Mouse (Mus musculus) MEL (cell line): ENCODE results near the gene Lhfpl2. TPM values are rescaled to one million over a fixed set of nuclear protein-coding genes. Genes with fewer than 3 reads are reported as not detected.

Experiments used
- DNase-seq: peaks from one replicate; pipeline ENCODE4 v3.0.0; 2011; ENCODE audit warnings: low read depth, low spot score
- H3K27ac ChIP-seq: 2 replicates; pipeline ENCODE4 v1.5.1; 2012; ENCODE audit warnings: low read depth, mild to moderate bottlenecking, control low read depth, low read length, moderate library complexity; ENCODE audit not compliant: control insufficient read depth
- H3K27me3 ChIP-seq, 2 experiments: fragments of 150-350 bp in 1 of 2; sonication (generic) in 1 of 2; 2 replicates each; pipeline ENCODE4 v1.6.1; 2012; ENCODE audit warnings: low read length in 2 of 2, mild to moderate bottlenecking in 2 of 2, improper control_type of control experiment in 1 of 2, moderate library complexity in 1 of 2; ENCODE audit not compliant: insufficient read depth in 2 of 2, control insufficient read depth in 1 of 2
- H3K36me3 ChIP-seq, 2 experiments: 2 replicates each; pipeline ENCODE4 v1.6.1; 2012 to 2014; ENCODE audit warnings: low read length in 2 of 2, improper control_type of control experiment in 1 of 2, inconsistent platforms in 1 of 2, mild to moderate bottlenecking in 1 of 2; ENCODE audit not compliant: insufficient read depth in 2 of 2, control insufficient read depth in 1 of 2
- H3K4me1 ChIP-seq, 2 experiments: fragments of 150-350 bp in 1 of 2; sonication (generic) in 1 of 2; 2 replicates each; pipeline ENCODE4 v1.6.1; 2012; ENCODE audit warnings: low read length in 2 of 2, improper control_type of control experiment in 1 of 2, mild to moderate bottlenecking in 1 of 2; ENCODE audit not compliant: insufficient read depth in 2 of 2, control insufficient read depth in 1 of 2
- H3K4me3 ChIP-seq, 2 experiments: fragments of 150-350 bp in 1 of 2; sonication (generic) in 1 of 2; 2 replicates each; pipeline ENCODE4 v1.5.1; 2012; ENCODE audit warnings: low read depth in 2 of 2, low read length in 2 of 2, mild to moderate bottlenecking in 2 of 2, moderate library complexity in 2 of 2, control low read depth in 1 of 2, improper control_type of control experiment in 1 of 2; ENCODE audit not compliant: control insufficient read depth in 1 of 2, insufficient read depth in 1 of 2
- H3K79me2 ChIP-seq: 2 replicates; pipeline ENCODE4 v1.6.1; 2012; ENCODE audit warnings: mild to moderate bottlenecking, low read length, moderate library complexity; ENCODE audit not compliant: control insufficient read depth, poor library complexity, insufficient read depth
- H3K9ac ChIP-seq: 2 replicates; pipeline ENCODE4 v1.6.1; 2012; ENCODE audit warnings: low read depth, mild to moderate bottlenecking, control low read depth, low read length, moderate library complexity; ENCODE audit not compliant: control insufficient read depth, poor library complexity, severe bottlenecking
- H3K9me3 ChIP-seq: fragments of 150-350 bp; sonication (generic); replicated peaks from 2 replicates; pipeline ENCODE4 v1.6.1; 2012; ENCODE audit warnings: mild to moderate bottlenecking, low read length, improper control_type of control experiment, moderate library complexity; ENCODE audit not compliant: insufficient read depth
- BHLHE40 ChIP-seq: IDR thresholded peaks from 2 replicates; pipeline ENCODE4 v1.6.1; 2012; ENCODE audit warnings: low read depth, mild to moderate bottlenecking, inconsistent platforms, low read length, improper control_type of control experiment, borderline replicate concordance
- CHD1 ChIP-seq: IDR thresholded peaks from 2 replicates; pipeline ENCODE4 v1.6.1; 2012; ENCODE audit warnings: low read depth, mild to moderate bottlenecking, inconsistent platforms, low read length, improper control_type of control experiment
- CHD2 ChIP-seq: IDR thresholded peaks from 2 replicates; pipeline ENCODE4 v1.6.1; 2011; ENCODE audit warnings: low read length, improper control_type of control experiment
- E2F4 ChIP-seq: IDR thresholded peaks from 2 replicates; pipeline ENCODE4 v1.6.1; 2011; ENCODE audit warnings: low read depth, low read length, improper control_type of control experiment, borderline replicate concordance
- EP300 ChIP-seq, 2 experiments: IDR thresholded peaks; 2 replicates each; pipeline ENCODE4 v1.6.1; 2011; ENCODE audit warnings: improper control_type of control experiment in 2 of 2, low read length in 2 of 2, low read depth in 1 of 2, mild to moderate bottlenecking in 1 of 2
- ETS1 ChIP-seq: IDR thresholded peaks from 2 replicates; pipeline ENCODE4 v1.6.1; 2012; ENCODE audit warnings: low read depth, mild to moderate bottlenecking, inconsistent platforms, low read length, improper control_type of control experiment, moderate library complexity
- GABPA ChIP-seq: IDR thresholded peaks from 2 replicates; pipeline ENCODE4 v1.6.1; 2012; ENCODE audit warnings: low read depth, mild to moderate bottlenecking, inconsistent platforms, low read length, improper control_type of control experiment, moderate library complexity
- GATA1 ChIP-seq: IDR thresholded peaks from 2 replicates; pipeline ENCODE4 v1.6.1; 2011; ENCODE audit warnings: low read depth, low read length, improper control_type of control experiment
- HCFC1 ChIP-seq: IDR thresholded peaks from 2 replicates; pipeline ENCODE4 v1.6.1; 2012; ENCODE audit warnings: low read depth, mild to moderate bottlenecking, inconsistent platforms, low read length, improper control_type of control experiment, moderate library complexity
- JUND ChIP-seq: IDR thresholded peaks from 2 replicates; pipeline ENCODE4 v1.6.1; 2011; ENCODE audit warnings: low read depth, mild to moderate bottlenecking, improper control_type of control experiment, low read length
- KAT2A ChIP-seq: conservative IDR thresholded peaks from 2 replicates; pipeline ENCODE4 v1.6.1; 2012; ENCODE audit warnings: low read depth, low read length, improper control_type of control experiment, inconsistent platforms
- MAFK ChIP-seq: IDR thresholded peaks from 2 replicates; pipeline ENCODE4 v1.6.1; 2011; ENCODE audit warnings: low read depth, mild to moderate bottlenecking, low read length, improper control_type of control experiment, borderline replicate concordance
- MAX ChIP-seq: IDR thresholded peaks from 2 replicates; pipeline ENCODE4 v1.6.1; 2011; ENCODE audit warnings: low read length, improper control_type of control experiment
- MAZ ChIP-seq: IDR thresholded peaks from 2 replicates; pipeline ENCODE4 v1.6.1; 2012; ENCODE audit warnings: low read depth, mild to moderate bottlenecking, inconsistent platforms, low read length, improper control_type of control experiment
- MEF2A ChIP-seq: IDR thresholded peaks from 2 replicates; pipeline ENCODE4 v1.6.1; 2014; ENCODE audit warnings: low read depth, mild to moderate bottlenecking, inconsistent platforms, low read length, improper control_type of control experiment; ENCODE audit not compliant: poor library complexity, insufficient replicate concordance, severe bottlenecking; ENCODE audit errors: extremely low read depth
- MXI1 ChIP-seq: IDR thresholded peaks from 2 replicates; pipeline ENCODE4 v1.6.1; 2011; ENCODE audit warnings: mild to moderate bottlenecking, low read depth, low read length, improper control_type of control experiment
- MYB ChIP-seq: IDR thresholded peaks from 2 replicates; pipeline ENCODE4 v1.6.1; 2011; ENCODE audit warnings: mild to moderate bottlenecking, low read depth, low read length, improper control_type of control experiment
- MYC ChIP-seq: IDR thresholded peaks from 2 replicates; pipeline ENCODE4 v1.6.1; 2011; ENCODE audit warnings: low read depth, mild to moderate bottlenecking, low read length, improper control_type of control experiment, moderate library complexity
- POLR2A ChIP-seq, 2 experiments: IDR thresholded peaks; 2 replicates each; pipeline ENCODE4 v1.6.1; 2011 to 2012; ENCODE audit warnings: low read length in 2 of 2, mild to moderate bottlenecking in 2 of 2, control low read depth in 1 of 2, improper control_type of control experiment in 1 of 2, low read depth in 1 of 2, moderate library complexity in 1 of 2; ENCODE audit not compliant: control insufficient read depth in 1 of 2, insufficient read depth in 1 of 2, poor library complexity in 1 of 2
- POLR2AphosphoS2 ChIP-seq: IDR thresholded peaks from 2 replicates; pipeline ENCODE4 v1.6.1; 2011; ENCODE audit warnings: low read length, improper control_type of control experiment
- RAD21 ChIP-seq: IDR thresholded peaks from 2 replicates; pipeline ENCODE4 v1.6.1; 2011; ENCODE audit warnings: mild to moderate bottlenecking, low read depth, low read length, improper control_type of control experiment
- RCOR1 ChIP-seq: IDR thresholded peaks from 2 replicates; pipeline ENCODE4 v1.6.1; 2012; ENCODE audit warnings: low read depth, mild to moderate bottlenecking, inconsistent platforms, low read length, improper control_type of control experiment
- SIN3A ChIP-seq: IDR thresholded peaks from 2 replicates; pipeline ENCODE4 v1.6.1; 2012; ENCODE audit warnings: low read length, improper control_type of control experiment, inconsistent platforms
- SMC3 ChIP-seq: IDR thresholded peaks from 2 replicates; pipeline ENCODE4 v1.6.1; 2011; ENCODE audit warnings: low read depth, low read length, improper control_type of control experiment
- TBP ChIP-seq: IDR thresholded peaks from 2 replicates; pipeline ENCODE4 v1.8.0; 2011; ENCODE audit warnings: low read depth, low read length, improper control_type of control experiment
- TCF12 ChIP-seq: IDR thresholded peaks from 2 replicates; pipeline ENCODE4 v1.6.1; 2014; ENCODE audit warnings: low read depth, mild to moderate bottlenecking, inconsistent platforms, low read length, improper control_type of control experiment, moderate library complexity
- UBTF ChIP-seq: IDR thresholded peaks from 2 replicates; pipeline ENCODE4 v1.6.1; 2012; ENCODE audit warnings: low read depth, mild to moderate bottlenecking, inconsistent platforms, low read length, improper control_type of control experiment, moderate library complexity, borderline replicate concordance; ENCODE audit not compliant: insufficient read depth
- USF1 ChIP-seq: IDR thresholded peaks from 2 replicates; pipeline ENCODE4 v1.6.1; 2014; ENCODE audit warnings: low read depth, mild to moderate bottlenecking, inconsistent platforms, low read length, improper control_type of control experiment, moderate library complexity
- USF2 ChIP-seq, 2 experiments: IDR thresholded peaks; 2 replicates each; pipeline ENCODE4 v1.6.1; 2011 to 2012; ENCODE audit warnings: improper control_type of control experiment in 2 of 2, low read length in 2 of 2, borderline replicate concordance in 1 of 2, inconsistent platforms in 1 of 2, low read depth in 1 of 2, mild to moderate bottlenecking in 1 of 2; ENCODE audit not compliant: insufficient read depth in 1 of 2
- ZC3H11A ChIP-seq: IDR thresholded peaks from 2 replicates; pipeline ENCODE4 v1.6.1; 2012; ENCODE audit warnings: low read depth, mild to moderate bottlenecking, inconsistent platforms, low read length, improper control_type of control experiment
- ZKSCAN1 ChIP-seq: IDR thresholded peaks from 2 replicates; pipeline ENCODE4 v1.6.1; 2012; ENCODE audit warnings: low read depth, mild to moderate bottlenecking, inconsistent platforms, low read length, improper control_type of control experiment, moderate library complexity
- ZMIZ1 ChIP-seq: IDR thresholded peaks from 2 replicates; pipeline ENCODE4 v1.6.1; 2012; ENCODE audit warnings: low read depth, mild to moderate bottlenecking, inconsistent platforms, low read length, improper control_type of control experiment, moderate library complexity
- polyA plus RNA-seq, 2 experiments: library from polyadenylated mRNA; stranded (reverse) in 1 of 2; unstranded in 1 of 2; fragments of >175 nt in 1 of 2; fragments of >200 nt in 1 of 2; gene quantifications; 2 replicates each; pipeline versions ENCODE4 v1.2.1 to v1.2.4; 2012; ENCODE audit warnings: low replicate concordance in 2 of 2, low read depth in 1 of 2; ENCODE audit not compliant: insufficient read length in 2 of 2, insufficient read depth in 1 of 2, missing spikeins in 1 of 2
- total RNA-seq: library from RNA; depleted of rRNA; stranded (reverse); fragments of 300-350 nt; gene quantifications from 2 replicates; pipeline ENCODE4 v1.2.3, GENCODE M21; 2012

The Lhfpl2 gene
- total and polyA plus RNA-seq, 3 experiments = 24.5 to 30.2 TPM; not detected in 1

DNA sequence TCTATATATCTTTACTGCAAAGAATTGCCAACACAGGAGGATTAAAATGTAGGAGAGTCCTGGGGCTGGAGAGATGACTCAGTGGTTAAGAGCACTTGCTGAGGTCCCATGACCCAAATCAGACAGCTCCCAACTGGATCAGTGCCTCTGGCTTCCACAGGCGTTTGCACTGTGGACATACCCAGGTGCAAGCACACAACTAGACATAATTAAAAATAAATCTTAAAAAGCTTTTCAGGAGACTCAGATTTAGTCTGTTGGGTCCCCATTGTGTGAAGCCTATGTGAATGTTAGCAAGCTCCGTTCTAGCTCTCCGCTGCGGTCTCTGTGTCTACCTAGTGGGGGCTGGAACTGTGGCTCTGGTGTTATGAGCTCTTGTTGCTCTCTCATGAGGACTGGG is 1.8 kb downstream of the Lhfpl2 start:
- no peak overlapping the region for H3K4me3 ChIP-seq
- DNase-seq = no peak
- H3K27me3 ChIP-seq = no peaks in the 10 kb centered on the region
- no peak for TF ChIP-seq ZMIZ1
- no peak for TF ChIP-seq SIN3A
- TF ChIP-seq USF2 (IDR thresholded peaks at IDR 0.05; ENCODE audit: borderline replicate concordance in 1 of 2, insufficient read depth in 1 of 2, low read depth in 1 of 2, low read length in 2 of 2) = no peak
- no peak for TF ChIP-seq ZKSCAN1
- TF ChIP-seq MYC = no peak
- no peak for TF ChIP-seq CHD1
- TF ChIP-seq ZC3H11A = no peak
- no peak for TF ChIP-seq UBTF
- no peaks in the 10 kb centered on the region for H3K36me3 ChIP-seq
- H3K27ac ChIP-seq = no peak overlapping the region
- no peaks in the 10 kb centered on the region for H3K79me2 ChIP-seq
- H3K4me1 ChIP-seq = 0 out of 4 replicates have a peak, but pooled peaks cover 0 to 3% of the 10 kb centered on the region in 2 experiments
- H3K9ac ChIP-seq = no peak overlapping the region
- H3K9me3 ChIP-seq = no peaks in the 10 kb centered on the region

DNA sequence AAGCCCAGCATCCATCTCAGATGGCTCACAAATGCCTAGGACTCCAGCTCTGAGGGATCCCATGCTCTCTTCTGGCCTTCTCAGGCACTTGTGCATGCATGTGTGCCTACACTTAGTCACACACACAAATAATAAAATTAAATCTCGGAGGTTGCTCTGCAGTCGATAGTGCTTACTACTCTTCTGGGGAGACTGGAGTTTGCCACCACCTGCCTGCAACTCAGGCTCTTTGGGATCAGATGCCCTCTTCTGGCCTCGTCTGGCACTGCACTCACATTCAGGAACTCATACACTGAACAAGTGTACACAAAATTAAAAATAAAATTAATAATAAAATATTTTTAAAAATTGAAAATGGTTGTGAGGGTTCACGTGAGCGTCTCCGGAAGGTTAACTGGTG is 2.2 kb downstream of the Lhfpl2 start:
- H3K79me2 ChIP-seq = no peaks in the 10 kb centered on the region
- H3K27ac ChIP-seq = no peak overlapping the region
- peak; percentile 28 for DNase-seq
- no peak overlapping the region for H3K4me3 ChIP-seq
- H3K27me3 ChIP-seq = no peaks in the 10 kb centered on the region
- 0 out of 4 replicates have a peak, but pooled peaks cover 0 to 3% of the 10 kb centered on the region in 2 experiments for H3K4me1 ChIP-seq
- H3K36me3 ChIP-seq = no peaks in the 10 kb centered on the region
- H3K9me3 ChIP-seq = no peaks in the 10 kb centered on the region
- no peak overlapping the region for H3K9ac ChIP-seq
- TF ChIP-seq USF2 (IDR thresholded peaks at IDR 0.05; ENCODE audit: borderline replicate concordance in 1 of 2, insufficient read depth in 1 of 2, low read depth in 1 of 2, low read length in 2 of 2) (no peak), KAT2A (no peak), POLR2AphosphoS2 (no peak), POLR2A (IDR thresholded peaks at IDR 0.05; ENCODE audit: control insufficient read depth in 1 of 2, insufficient read depth in 1 of 2, low read depth in 1 of 2, low read length in 2 of 2, poor library complexity in 1 of 2) (no peak), ETS1 (no peak), MXI1 (no peak), MAZ (no peak), JUND (no peak), E2F4 (no peak), USF1 (no peak), MEF2A (no peak), RAD21 (peak; percentile 13), ZC3H11A (peak; percentile 13; the same call in 1 of the 2 replicates), HCFC1 (no peak), BHLHE40 (no peak), MAX (no peak), TCF12 (no peak), ZKSCAN1 (no peak), GATA1 (no peak), ZMIZ1 (no peak), MYC (no peak), SIN3A (no peak), CHD2 (no peak), SMC3 (peak; percentile 43), EP300 (IDR thresholded peaks at IDR 0.05; ENCODE audit: low read depth in 1 of 2, low read length in 2 of 2) (no peak), TBP (no peak), RCOR1 (no peak), GABPA (no peak), MAFK (no peak), MYB (no peak)
